Mouse (Mus musculus): Measurements from ENCODE around the gene Agap3. TPM values are rescaled to one million over a fixed set of nuclear protein-coding genes. Genes with fewer than 3 reads are reported as not detected.

The Agap3 gene
- total RNA-seq (2021), result 10 to 100 TPM; 44.7 to 49.8 TPM
- long read RNA-seq, experiment 1, transcript Agap3-204 (9 exons, 1,061 nt), result major isoform, 12 of 36 reads
- long read RNA-seq, experiment 1, partial matches to known transcripts, result 7 of 36 reads
- long read RNA-seq, experiment 1, other reads (novel, unspliced or antisense), result 14 of 36 reads
- long read RNA-seq, experiment 2, transcript Agap3-204 (9 exons, 1,061 nt), result major isoform, 11 of 37 reads
- long read RNA-seq, experiment 2, transcript Agap3-201 (18 exons, 3,207 nt), result minor isoform, 5 of 37 reads
- long read RNA-seq, experiment 2, partial matches to known transcripts, result 3 of 37 reads
- long read RNA-seq, experiment 2, other reads (novel, unspliced or antisense), result 17 of 37 reads

DNA sequence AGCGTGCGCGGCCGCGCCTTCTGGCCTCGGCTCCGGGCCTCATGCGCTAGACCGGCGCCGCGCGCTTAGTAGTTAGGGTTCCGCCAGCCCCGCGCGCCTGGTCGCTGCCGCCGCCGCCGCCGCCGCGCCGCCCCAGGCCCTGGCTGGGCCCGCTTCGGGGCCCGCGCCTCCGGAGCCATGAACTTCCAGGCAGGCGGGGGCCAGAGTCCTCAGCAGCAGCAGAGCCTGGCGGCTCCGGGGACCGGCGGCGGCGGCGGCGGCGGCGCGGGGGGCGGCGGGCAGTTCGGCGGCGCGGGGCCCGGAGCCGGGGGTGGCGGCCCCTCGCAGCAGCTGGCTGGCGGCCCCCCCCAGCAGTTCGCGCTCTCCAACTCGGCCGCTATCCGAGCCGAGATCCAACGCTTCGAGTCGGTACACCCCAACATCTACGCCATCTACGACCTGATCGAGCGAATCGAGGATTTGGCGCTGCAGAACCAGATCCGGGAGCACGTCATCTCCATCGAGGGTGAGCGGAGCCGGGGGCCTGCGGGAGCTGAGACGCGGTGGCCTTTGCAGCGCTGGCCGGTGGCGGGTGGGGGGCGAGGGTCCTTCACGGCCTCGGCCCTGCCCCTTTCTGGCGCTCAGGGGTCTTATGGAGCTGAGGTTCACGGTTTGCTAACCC lies at the start of gene Agap3:
Gene Agap3, plus strand, starts transcription at position 148 of the 661 bp plus-strand sequence.
- peak; percentile 46 for DNase-seq
- intact Hi-C loops (cut with DNase I; ENCODE audit: low total_unique reads), result no loop called here

DNA sequence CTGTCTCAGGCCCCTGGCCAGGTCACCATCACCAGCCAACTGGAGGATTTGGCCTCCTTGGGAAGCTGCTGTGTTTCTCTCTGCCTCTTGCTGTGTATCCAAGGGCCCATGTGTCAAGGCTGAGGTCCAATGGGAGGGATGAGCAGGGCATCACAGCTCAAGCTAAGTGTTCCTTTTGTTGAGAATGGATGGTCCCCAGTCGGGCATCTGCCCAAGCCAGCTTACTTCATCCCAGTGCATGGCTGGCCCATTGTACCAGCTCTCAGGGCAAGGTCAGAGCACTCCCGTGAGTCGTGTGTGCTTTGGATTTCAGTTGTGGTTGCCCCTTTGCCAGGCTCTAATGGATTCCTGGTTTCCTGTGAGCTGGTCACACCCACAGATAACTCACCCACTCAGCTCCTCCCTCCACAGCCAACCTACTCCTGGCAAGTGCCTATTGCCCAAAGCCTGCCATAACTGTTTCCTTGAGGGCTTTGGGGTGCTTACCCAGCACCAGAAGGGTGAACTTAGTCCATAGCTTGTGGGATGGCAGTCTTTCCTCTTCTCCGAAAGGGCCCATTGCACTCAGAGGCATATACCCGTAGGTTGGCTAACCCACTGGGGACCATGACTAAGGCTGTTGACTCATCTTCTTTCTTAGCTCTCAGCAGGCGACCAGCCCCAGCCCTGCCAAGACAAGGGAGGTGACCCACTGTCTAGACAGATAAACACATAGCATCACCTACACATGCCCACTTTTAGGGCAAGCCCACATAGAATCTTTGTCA lies 47.2 kb upstream of the Agap3 start:
- intact Hi-C loops (cut with DNase I; ENCODE audit: low total_unique reads), result no loop called here
- no peak for DNase-seq

DNA sequence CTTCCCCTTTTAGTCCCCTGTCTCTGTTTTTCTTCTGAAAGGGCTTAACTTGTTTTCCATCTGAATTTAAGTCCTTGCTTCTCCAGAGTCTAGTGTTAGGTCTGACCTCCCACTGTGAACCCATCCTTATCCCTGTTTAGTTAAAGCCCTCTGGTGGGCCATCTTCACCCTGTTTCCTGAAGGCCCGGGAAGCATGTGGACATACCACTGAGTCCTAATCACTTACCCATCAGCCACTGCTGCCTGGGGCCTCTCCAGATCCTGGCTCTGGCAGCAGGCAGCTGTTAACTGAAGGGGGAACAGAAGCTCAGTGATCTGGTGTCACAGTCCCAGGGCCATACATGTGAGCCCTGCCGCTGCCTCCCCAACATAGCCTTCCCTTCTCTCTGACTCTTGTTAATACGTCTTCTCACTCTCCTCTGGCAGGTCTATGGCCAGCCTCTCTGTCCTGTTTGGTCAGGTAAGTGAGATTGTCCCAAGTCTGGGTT lies 46.5 kb upstream of the Agap3 start:
- no peak for DNase-seq
- intact Hi-C loops (cut with DNase I; ENCODE audit: low total_unique reads), result no loop called here

DNA sequence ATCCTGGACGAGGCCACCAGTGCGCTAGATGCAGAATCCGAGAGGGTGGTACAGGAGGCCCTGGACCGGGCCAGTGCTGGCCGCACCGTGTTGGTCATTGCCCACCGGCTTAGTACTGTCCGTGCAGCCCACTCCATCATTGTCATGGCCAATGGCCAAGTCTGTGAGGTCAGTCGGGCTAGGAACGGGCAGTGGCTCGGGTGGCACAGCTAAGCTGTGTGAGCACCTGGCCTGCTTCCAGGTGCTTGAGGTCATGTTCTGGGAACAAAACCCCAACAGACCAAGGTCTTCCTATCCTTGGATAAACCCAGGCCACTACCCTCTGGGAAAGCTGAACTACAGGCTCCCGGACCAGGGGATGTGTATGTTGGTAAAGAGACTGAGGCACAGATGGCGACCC lies 43.3 kb upstream of the Agap3 start:
- no peak for DNase-seq
- intact Hi-C loops (cut with DNase I; ENCODE audit: low total_unique reads), result no loop called here

DNA sequence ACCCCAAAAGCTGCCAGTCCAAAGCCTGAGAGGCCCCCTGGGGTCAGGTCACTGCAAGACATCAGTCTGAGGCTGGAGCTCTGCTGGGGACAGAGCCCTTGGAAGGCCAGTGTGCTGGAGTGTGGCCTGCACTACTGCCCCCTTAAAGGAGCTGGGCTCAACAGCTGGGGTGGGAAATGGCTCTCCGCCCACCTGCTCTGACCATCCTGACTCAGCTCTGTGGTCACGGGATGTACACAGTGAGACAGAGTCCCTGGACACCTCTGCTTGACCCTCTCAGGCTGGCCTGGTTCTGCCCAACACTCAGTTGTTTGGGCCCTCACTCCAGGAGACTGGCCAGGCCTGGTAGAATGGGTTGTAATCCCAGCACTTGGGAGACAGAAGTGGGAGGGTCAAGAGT lies 42.5 kb upstream of the Agap3 start:
- no peak for DNase-seq
- intact Hi-C loops (cut with DNase I; ENCODE audit: low total_unique reads), result no loop called here

DNA sequence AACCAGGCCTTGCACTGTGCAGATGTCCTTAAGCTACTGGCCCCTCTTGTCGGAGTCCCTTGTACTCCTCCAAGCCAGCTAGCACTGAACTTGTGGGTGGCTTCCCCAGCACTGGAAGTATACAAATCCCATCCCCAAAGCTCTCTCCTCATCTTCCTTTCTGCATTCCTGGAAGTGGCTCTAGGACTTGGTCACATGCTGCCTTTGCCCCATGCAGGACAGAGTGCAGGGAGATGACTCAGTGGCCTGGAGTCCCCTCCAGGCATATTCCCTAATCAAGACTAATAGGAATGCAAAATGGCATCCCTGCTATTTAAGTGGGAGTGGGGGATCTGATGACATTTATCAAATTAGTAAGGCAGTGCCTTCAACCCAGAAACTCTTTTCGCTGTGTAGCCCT lies 39.9 kb upstream of the Agap3 start:
- intact Hi-C loops (cut with DNase I; ENCODE audit: low total_unique reads), result no loop called here
- no peak for DNase-seq

DNA sequence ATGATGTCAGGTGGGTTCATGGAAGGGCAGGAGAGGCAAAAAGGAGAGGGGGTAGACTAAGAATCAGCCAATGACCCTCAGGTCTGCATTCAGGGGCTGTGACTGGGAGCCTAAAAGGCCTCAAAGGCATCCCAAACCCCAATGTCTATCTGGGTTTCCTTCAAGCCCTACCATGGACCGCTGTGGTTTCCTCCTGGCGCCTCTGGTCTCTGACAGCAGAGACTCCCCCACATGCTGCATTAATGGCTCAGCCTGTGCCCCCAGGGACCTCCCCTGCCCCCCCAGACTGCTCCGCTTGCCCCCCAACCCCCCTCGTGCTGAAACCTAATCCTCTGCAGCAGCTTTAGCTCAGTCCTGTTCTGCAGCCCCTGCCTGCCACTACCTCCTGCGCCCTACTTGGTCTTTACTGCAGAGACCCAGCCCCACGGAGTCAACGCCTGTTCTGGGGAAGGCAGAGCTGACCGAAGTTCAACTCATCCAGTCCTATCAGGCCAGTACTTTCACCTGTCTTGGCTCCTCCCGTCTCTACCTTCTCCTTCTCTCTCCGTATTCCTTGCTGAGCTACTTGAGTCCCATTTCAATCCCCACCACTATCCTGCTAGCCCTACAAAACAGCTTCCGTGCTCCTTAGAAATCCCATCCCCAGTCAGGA lies 38.8 kb upstream of the Agap3 start, which contains the start of gene Asic3:
Gene Asic3, plus strand, starts transcription at position 351 of the 652 bp plus-strand sequence.
- DNase-seq, result no peak
- intact Hi-C loops (cut with DNase I; ENCODE audit: low total_unique reads), result no loop called here

DNA sequence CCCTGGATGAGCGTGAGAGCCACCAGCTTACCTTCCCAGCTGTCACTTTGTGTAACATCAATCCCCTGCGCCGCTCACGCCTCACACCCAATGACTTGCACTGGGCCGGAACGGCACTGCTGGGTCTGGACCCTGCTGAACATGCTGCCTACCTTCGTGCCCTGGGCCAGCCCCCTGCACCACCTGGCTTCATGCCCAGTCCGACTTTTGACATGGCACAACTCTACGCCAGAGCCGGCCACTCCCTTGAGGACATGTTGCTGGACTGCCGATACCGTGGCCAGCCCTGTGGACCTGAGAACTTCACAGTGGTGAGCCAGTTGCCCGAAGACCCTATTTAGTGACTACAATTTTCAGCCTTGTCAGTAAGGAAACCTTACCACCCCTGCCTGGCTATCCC lies 38.0 kb upstream of the Agap3 start:
- DNase-seq, result no peak
- intact Hi-C loops (cut with DNase I; ENCODE audit: low total_unique reads), result no loop called here

DNA sequence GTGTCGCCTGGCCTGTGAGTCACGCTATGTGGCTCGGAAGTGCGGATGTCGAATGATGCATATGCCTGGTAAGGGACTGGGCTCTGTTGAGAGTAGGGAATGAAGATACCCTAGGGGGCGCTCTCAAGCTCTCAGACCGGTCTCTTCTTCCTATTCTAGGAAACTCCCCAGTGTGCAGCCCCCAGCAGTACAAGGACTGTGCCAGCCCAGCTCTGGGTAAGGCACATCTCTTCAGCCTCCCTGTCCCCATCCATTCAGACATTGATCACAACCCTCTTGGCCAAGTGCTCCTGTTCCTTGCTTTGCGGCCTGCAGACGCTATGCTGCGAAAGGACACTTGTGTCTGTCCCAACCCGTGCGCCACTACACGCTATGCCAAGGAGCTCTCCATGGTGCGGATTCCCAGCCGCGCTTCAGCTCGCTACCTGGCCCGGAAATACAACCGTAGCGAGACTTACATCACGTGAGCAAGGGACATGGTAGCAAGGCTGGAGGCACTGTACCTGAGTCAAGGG lies 35.7 kb upstream of the Agap3 start:
- peak; percentile 58 for DNase-seq
- intact Hi-C loops (cut with DNase I; ENCODE audit: low total_unique reads), result loop anchor here (5.0 kb wide), 1 partner anchor 56 kb away; no protein-coding TSS in a partner anchor

DNA sequence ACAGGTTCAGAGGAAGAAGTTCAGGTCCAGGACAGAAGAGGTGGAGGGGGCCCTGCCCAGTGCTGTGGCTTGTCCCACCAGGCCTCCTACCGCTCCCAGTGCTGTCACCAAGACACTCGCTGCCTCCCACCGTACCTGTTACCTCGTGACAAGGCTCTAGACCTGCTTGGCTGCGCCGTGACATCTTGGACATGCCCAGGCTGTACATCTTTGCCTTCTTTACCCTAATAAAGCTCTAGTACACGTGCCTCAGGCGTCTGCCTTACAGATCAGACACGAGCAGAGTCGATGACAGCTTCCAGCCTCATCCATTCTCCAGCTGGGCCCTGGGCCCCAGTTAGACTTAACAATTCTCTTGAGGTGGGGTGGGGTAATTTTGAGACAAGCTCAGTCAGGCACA lies 34.4 kb upstream of the Agap3 start:
- DNase-seq, result no peak
- intact Hi-C loops (cut with DNase I; ENCODE audit: low total_unique reads), result loop anchor here (5.0 kb wide), 1 partner anchor 55 kb away; no protein-coding TSS in a partner anchor

DNA sequence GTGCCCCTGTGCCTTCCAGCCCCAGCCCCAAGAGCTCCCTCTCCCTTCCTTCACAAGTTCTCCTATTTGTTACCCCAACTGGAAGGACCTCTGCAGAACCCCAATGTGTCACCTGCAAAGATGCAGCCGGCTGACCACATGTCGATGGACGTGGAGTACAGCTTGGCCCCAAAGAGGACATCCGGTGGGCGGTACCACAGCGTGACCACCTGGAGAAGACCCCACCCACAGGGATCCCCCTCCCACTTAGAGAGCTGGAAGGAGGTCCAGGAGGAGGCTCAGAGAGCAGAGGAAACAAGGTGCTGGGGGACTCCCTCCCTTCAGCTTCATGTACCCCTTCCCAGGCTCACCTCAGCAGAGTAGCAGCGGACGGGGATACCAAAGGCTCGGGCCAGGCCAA lies 31.6 kb upstream of the Agap3 start:
- no peak for DNase-seq
- intact Hi-C loops (cut with DNase I; ENCODE audit: low total_unique reads), result no loop called here

DNA sequence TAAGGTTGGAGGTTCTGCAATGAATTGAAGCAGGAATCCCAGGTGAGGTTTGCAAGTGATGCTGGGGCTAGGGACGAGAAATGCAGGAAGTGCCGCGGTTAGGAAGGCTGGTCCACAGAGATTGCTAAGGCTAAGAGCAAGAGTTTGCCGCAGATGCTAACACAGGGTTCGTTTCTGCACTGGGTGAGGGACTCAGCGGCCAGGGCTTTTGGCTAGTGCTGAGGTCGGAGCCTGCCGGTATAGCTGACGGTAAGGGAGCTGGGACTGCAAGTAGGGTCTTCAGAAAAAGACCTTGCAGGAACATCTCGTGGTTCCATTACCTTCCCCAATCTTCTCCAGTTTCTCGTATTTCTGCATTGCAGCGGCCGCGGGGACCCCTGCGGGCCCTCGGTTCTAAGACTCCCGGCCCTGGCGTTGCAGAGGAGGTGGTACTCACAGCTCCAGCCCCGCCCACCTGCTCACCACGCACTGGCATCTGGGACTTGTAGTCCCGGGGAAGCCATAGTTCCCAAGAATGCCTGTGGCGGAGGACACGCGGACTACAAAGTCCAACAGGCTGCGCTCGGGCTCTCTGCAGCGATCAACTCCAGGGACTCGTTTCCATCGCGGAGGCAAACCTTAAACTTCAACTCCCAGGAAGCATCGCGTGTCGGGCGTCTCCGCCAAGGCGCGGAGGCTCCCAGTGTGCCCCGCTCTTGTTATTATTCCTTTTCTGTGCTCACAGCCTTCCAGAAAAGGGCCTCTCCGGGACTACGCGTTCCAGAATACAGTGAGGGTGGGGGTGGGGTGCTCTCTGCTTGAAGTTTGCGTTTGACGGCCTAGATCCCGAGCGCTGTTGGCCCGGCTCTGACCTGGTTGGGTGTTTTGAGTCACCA lies 28.6 kb upstream of the Agap3 start, which contains the start of the genes Cdk5 and Slc4a2:
Gene Cdk5, minus strand, starts transcription at position 402 of the 875 bp plus-strand sequence.
Gene Slc4a2, plus strand, starts transcription at position 709 of the 875 bp plus-strand sequence.
- DNase-seq, result peak; percentile 99
- intact Hi-C loops (cut with DNase I; ENCODE audit: low total_unique reads), result no loop called here

DNA sequence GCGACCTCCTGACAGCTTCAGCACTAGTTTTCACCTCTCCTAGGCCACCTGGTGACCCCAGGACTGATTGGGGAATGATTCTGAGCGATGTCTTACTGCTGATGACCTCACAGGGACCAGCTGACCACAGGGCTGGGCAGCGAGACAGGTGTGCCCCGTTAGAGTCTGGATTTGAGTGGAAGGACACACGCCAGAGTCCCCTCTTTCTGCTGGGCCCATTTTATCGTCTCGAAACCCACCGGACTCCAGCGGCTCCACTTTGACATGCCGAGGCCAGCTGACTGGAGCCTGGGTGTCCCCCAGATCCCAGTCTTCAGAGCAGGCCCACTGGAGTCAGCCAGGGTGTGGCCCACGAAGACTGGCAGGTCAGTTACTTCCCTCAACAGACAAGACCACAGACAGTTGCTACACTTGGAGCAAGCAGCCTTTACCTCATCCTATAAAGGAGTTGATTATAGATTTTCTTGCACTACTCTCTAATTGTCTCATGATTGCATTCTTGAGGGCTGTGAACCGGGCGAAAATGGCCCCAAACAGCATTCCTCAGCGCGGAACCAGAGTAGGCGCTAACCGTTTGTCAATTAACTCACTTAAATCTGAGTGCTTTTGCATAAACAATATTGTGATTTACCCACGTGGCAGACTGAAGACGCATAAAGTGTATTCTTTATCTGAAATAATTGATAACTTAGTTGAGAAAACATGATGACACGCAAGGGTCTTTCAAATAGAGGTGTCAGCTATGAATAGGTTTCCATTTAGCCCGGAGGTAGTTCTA lies 27.8 kb upstream of the Agap3 start:
- DNase-seq, result no peak
- intact Hi-C loops (cut with DNase I; ENCODE audit: low total_unique reads), result no loop called here

DNA sequence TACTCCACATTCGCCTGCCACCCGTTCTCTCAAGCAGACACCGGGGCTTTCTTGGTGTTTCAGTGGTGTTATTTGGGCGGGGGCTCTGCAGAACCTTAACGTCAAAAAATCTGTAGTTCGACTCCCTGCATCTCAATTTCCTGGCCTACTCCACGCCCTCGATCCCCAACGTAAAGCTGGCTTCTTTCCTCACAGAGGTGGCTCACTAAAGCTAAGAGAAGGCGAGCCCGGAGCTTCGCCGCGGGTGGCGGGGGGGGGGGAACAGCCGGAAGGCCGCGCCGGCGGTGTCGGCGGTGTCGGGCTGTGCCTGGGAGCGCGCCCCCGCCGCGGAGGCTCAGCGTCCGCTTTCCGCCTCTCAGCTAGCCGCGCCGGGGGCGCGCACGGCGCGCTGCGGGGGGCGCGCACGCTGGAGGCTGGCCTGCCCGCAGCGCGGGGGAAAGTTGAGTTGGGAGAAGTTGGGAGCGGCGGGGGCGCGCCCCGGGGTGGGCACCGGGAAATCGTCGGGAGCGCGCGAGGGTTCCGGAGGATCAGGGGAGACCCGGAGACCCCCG lies 27.0 kb upstream of the Agap3 start:
- peak; percentile 90 for DNase-seq
- intact Hi-C loops (cut with DNase I; ENCODE audit: low total_unique reads), result no loop called here

DNA sequence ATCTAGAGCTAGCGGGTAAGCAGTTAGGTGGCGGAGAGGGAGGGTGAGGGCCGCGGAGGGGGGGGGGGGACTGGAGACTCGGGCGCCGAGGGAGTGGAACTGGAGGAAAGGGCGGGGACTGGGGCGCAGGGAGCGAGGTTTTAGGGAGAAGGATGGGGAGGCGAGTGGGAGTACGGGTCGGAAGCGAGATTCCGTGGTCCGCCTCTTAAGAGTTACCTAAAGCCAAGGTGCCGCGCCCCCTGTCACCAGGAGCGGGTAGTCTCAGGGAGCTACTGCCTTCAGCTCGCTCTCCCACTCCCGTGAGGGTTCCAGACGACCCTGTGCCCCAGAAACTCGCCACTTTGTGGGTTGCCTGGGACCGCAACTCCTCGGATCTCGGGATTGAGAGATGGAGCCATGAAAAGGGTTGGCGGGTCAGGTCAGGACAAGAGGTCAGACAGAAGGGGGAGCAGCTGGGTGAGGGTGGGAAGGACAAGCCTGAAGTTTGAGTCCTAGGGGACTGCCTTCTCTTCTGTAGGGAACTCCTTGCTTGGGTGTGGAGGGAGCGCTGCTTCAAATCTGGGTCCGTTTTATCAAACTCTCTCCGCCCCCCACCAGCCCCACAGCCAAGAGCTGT lies 26.4 kb upstream of the Agap3 start:
- intact Hi-C loops (cut with DNase I; ENCODE audit: low total_unique reads), result no loop called here
- DNase-seq, result no peak

DNA sequence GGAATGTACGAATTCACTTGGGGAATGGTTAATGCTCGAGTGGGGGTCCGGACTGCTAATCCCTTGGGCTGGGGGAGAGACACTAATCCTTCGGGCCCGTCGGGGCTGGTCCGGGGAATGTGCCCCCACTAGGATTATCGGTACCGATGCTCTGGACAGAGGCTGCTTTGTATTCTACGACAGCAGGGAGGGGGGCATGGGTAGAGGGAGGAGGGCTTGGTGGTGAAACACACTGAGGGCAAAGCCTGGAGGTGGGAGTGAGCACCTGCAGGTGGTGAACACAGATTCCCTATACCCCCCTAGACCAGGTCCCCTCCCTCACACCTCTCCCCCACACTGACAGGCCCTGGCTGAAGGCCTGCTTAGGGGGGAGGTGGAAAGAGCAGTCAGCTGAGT lies 25.9 kb upstream of the Agap3 start:
- intact Hi-C loops (cut with DNase I; ENCODE audit: low total_unique reads), result no loop called here
- no peak for DNase-seq

All from gastrocnemius, postnatal 14 days (tissue).